Mouse (Mus musculus) kidney, adult 11 months (tissue): ENCODE results near the gene Ogfod3.

ENCODE experiments used
- DNase-seq: peaks from one replicate; pipeline ENCODE4 v3.0.0; 2022

Gene Ogfod3

DNA sequence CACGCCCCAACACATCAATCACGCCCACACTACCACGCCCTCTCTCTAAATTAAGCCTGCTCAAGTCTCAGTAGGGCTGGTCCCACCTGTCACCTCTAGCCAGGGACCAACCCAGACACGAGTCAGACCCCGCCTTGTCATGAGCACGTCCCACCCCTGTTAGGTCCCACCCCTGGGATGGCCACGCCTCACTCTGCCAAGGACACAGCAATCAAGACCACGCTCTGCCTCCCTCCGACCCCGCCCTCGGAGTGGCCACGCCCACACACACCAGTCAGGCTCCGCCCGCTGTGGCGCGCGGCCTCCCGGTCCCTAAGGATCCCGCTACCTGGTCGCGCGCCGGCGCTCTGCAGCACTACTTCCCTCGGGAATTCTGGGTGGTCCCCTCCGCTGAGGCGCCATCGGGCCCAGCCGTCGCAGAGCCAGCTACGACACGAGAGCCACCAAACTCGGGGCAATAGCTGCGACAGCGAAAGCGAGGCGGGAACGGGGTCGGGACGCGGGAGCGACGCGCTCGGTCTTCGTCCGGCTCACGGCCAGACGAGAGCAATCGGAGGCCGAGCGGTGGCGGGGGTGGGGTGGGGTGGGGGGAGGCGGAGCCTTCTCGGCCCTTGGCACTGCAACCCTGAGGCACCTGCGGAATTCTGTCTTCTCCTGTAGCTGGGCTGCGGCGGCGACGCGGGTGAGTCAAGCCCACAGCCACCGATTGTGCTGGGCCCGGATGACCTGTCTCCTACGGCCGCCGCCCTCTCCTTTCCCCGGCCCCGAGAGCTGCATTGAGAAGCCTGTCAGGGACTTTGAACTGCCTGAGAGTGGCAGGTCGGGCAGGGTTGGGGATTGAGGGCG lies at the start of gene Ogfod3, which contains the start of gene Hexdc:
TSS of gene Ogfod3 (minus strand) at position 551 of the 846 bp plus-strand sequence.
TSS of gene Hexdc (plus strand) at position 273 of the 846 bp plus-strand sequence.
- peak; percentile 98 for DNase-seq

GRCm38 (mm10) chr11:121250196-121250595 lies 45.7 kb upstream of the Ogfod3 start:
- DNase-seq: no peak

DNA sequence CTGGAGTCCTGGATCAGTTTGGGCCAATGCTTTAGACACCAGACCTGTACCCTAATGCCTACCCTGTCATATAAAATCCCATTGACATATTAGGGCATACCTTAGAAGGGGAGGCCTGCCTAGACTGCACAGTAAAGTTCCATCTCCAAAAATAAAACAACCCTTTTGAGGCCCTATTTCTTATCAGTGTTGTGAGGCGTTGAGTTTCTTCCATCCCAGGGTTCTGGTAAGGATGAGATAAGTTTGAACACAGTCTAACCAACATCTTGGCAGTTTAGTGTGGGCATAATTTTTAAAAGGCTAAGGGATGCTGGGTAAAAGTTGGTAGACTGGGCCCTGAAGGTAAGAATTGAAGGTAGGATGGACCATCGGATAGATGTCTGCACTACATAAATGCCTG lies 35.2 kb upstream of the Ogfod3 start:
- DNase-seq: no peak

DNA sequence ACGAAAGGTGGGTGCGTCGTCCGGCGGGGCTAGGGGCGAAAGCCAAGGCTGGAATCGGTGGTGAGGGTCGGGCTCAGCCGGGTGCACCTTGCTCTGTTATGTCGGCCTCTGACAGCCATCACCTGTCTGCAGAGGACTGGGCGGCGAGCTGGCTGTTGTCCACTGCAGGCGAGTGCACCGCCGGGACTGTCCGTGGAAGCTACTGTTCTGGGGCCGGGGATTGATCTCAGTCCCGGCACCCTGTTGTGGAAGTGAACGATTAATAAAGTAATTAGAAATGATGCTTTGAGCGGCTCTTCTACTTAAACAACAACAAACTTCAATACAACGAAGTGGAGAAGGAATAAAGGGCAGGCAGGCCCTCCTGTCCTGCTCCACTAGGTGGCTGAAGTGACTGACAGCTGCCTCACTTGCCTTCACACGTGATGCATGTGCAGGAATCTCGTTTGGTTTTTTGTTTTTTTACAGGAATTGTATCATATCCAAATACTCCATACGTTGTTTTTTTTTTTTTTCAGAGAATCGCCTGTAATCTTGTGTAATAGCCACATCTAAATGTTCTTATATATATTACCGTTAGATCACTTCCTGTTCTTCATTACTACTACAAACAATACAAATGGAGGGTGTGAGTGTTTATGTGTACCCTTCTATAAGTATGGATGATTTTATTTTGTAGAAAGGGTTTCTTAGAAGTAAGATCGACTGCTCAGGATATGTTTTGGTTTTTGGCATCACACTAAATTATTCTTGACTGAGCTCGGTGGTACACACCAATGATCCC lies 33.0 kb upstream of the Ogfod3 start:
- peak; percentile 68 for DNase-seq

DNA sequence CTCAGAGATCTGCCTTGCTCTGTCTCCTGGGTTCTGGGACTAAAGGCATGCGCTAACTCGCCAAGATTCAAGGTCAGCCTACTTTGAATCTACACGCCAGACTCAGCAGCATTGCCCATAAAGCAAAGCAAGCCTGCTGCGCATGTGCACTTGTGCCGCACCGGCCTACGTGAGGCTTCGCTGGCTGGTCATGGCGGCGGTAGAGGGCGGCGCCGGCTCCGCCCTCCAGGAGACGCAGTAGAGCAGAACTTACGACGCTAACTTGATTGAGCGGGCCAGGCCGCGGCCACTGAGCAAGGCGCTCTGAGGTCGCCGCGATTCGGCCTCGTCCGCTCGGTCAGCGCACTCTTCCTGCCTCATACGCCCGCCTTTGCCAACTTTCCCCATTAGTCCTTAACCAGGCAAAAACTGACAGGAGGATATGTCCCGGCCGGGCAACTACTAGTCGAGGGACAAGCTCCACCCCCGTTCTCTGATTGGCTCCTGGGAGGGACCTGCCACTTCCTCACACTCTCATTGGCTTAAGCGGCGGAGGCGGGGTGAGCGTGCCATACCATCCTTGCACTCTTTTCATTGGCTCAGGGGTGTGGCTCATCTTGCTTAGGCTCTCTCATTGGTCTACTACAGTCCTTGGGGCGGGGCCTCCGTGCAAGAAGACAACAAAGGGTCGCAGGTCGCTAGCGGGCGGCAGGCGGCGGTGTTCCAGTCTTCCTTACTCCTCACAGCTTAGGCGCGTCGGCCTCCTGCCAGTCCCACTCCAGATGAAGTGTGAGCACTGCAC lies 32.2 kb upstream of the Ogfod3 start, which contains the start of gene Narf:
TSS of gene Narf (plus strand) at position 690 of the 781 bp plus-strand sequence.
- DNase-seq: peak; percentile 100

GRCm38 (mm10) chr11:121235475-121236238 lies 31.1 kb upstream of the Ogfod3 start:
- peak; percentile 40 for DNase-seq

- DNase-seq: no peak
These were observed 28.2 kb upstream of the Ogfod3 start for GRCm38 (mm10) chr11:121232706-121233105.

DNA sequence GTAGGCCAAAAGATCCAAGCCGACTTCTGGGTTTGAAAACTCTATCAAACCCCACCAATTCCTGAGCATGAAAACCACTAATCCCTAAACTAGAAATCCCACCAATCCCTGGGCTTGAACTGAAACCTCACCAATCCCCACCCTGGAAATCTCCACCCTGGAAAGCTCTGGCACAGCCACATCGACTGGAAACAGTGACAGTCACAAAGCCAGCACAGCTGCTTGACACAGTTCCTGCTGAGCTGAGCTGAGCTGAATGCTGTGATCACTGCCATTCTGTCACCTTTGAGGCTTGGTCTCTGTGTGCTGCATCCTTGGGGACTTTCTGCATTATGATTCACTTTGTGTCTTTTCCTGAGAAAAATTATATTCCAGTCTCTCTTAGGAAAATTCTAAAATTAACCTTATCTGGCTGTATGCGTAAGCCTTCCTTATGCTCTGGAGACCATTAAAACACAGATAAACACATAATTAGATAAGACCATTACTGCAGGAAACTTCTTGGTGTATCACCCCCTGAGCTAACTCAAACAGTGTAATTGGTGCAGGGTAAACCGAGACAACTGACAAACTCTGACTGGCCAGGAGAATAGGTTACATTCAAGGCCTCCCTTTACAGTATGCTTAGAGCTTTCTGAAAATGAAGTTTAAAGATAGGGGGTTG lies 27.2 kb upstream of the Ogfod3 start:
- DNase-seq: no peak

DNA sequence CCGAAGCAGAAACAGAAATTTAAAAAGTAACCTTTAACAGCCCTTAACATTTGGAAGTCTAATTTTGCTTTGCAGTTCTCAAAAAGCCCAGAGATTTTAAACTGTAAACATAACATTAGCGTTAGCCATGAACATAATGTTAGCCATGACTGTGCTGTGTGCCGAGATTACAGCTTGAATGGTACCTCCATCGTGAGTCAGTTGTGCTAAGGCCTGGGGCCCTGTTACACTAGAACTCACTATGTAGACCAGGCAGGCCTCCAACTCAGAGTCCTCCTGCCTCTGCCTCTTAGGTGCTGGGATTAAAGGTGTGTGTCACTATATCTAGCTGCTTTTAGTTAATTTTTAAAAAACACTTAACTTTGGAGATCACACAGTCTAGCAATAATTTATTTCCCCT lies 26.7 kb upstream of the Ogfod3 start:
- DNase-seq: peak; percentile 79

GRCm38 (mm10) chr11:121229018-121229439 lies 24.5 kb upstream of the Ogfod3 start, which contains the start of gene Cybc1:
TSS of gene Cybc1 (minus strand) at chr11:121229322.
- peak; percentile 88 for DNase-seq

GRCm38 (mm10) chr11:121228129-121229017 lies 23.9 kb upstream of the Ogfod3 start:
- DNase-seq: no peak

GRCm38 (mm10) chr11:121221321-121222010 lies 17.0 kb upstream of the Ogfod3 start:
- DNase-seq: no peak

- no peak for DNase-seq
These were observed 16.3 kb upstream of the Ogfod3 start for GRCm38 (mm10) chr11:121220771-121221170.

GRCm38 (mm10) chr11:121219776-121220175 lies 15.3 kb upstream of the Ogfod3 start:
- DNase-seq: no peak

DNA sequence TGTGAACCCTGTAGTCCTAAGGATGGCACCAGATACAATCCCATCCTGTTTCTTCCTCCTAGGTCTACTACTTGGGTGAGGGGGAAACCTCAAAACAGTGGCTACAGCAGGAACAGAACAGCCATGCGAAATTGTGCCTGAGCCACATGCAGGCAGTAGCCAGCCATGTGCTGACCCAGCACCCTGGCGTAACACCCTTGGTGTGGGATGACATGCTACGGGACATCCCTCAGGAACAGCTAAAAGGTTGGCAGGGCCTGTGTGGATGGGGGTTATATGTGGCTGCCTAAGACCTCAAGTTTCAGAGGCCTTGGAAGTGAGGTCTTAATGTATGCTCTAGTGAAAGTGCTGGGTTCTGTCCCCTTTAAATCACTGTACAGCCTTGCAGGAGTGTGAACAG lies 12.3 kb upstream of the Ogfod3 start:
- no peak for DNase-seq

- DNase-seq: no peak
These were observed 701 bp downstream of the Ogfod3 start for GRCm38 (mm10) chr11:121203859-121204160.

DNA sequence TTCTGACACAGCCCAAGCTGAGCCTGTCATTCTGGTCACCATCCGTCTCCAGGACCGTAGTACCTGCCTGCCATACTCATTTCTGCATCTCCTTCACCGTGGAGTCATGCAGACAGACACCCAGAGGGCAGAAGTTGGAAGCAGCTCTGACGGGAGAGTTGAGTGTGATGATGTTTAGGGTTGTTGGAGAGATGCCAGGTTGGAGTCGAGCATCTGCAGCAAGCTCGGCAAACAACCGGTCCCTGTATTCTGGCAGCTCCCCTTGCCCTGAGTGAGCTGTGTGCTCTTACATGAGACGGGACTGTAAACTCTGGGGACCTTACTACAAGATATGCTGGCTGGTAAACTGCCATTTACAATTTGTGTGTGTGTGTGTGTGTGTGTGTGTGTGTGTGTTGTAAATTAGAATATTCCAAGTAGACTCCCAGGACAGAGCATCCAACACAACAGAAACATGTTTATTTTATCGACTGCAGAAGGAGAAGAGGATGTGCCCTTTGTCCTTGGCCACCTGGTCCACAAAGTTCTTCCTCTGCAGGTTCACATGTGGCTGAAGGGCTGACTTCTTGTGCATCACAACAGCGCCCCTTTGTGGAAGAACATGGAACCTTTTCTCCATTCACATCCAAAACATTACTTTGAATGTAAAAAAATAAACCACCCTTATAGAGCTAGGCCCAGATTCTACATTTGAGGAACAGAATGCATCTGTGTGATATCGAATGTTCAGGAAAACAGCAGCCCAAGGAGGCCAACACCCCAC lies 2.9 kb downstream of the Ogfod3 start:
- peak; percentile 38 for DNase-seq

DNA sequence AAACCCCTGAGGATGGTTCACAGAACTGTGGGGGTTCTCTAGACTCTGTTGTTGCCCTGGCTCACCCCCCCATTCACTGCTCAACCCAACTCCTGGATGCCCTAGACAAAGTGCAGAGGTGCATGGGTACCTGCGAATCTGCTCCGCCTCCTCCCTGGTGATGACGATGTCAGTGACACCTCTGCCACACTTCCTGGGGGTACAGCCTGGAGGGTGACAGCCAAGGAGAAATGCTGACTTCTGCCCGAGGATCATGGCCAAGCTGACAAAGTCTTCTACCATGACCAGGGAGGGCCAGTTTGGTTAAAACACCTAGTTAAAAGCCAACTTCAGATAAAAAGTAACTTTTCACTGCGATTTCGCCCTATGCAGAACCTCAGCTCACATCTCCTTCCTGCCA lies 3.7 kb downstream of the Ogfod3 start:
- peak; percentile 64 for DNase-seq

GRCm38 (mm10) chr11:121199851-121200250 lies 4.7 kb downstream of the Ogfod3 start:
- DNase-seq: no peak
